Comparison of ENCODE assay signal across 10 mouse cellular contexts in genomic region chr11:4578682-4579081, GRCm38 (mm10). TPM values are rescaled to one million over a fixed set of nuclear protein-coding genes. Genes with fewer than 3 reads are reported as not detected.
DNase-seq lines count a peak whose midpoint lies in the region; ATAC-seq and TF ChIP-seq lines count a peak whose summit lies in the region.
"Had no signal": no experiment of that assay in that cellular context is flagged by ENCODE, and none has a peak within 500 bp of the region (broad histone marks: within the 10 kb centered on the region; RNA-seq: fewer than 3 reads in every experiment).

No protein-coding gene starts in this region.

- no peak overlapping the region for H3K4me3 ChIP-seq in lung, embryonic 14.5 days (ENCODE audit: low read depth, low read length)
- H3K4me3 ChIP-seq: embryonic facial prominence, embryonic 12.5 days; limb, embryonic 13.5 days had no signal

- H3K4me2 ChIP-seq in lung, embryonic 14.5 days = no peak overlapping the region
- H3K4me2 ChIP-seq: embryonic facial prominence, embryonic 12.5 days; limb, embryonic 13.5 days had no signal

- H3K27me3 ChIP-seq in lung, embryonic 14.5 days (ENCODE audit: insufficient read depth, low read length) = no peaks in the 10 kb centered on the region
- H3K27me3 ChIP-seq: embryonic facial prominence, embryonic 12.5 days; limb, embryonic 13.5 days had no signal

- TF ChIP-seq CTCF in lung, embryonic 14.5 days (IDR thresholded peaks at IDR 0.05; ENCODE audit: low read depth) = no peak

- no peaks in the 10 kb centered on the region for H3K4me1 ChIP-seq in lung, embryonic 14.5 days (ENCODE audit: insufficient read depth)

- H3K9me3 ChIP-seq in lung, embryonic 14.5 days (ENCODE audit: low read depth, low read length) = no peaks in the 10 kb centered on the region
- H3K9me3 ChIP-seq: embryonic facial prominence, embryonic 12.5 days; limb, embryonic 13.5 days had no signal

- 46% methylated on average over 2 of the region's 2 CpGs for WGBS in lung, embryonic 14.5 days

- ATAC-seq in lung, embryonic 14.5 days (ENCODE audit: insufficient read depth) = peak; percentile 49; the same call in 1 of the 2 replicates

- no peak overlapping the region for H3K9ac ChIP-seq in lung, embryonic 14.5 days
- H3K9ac ChIP-seq: embryonic facial prominence, embryonic 12.5 days; limb, embryonic 13.5 days had no signal

- no peak overlapping the region for H3K27ac ChIP-seq in lung, embryonic 14.5 days (ENCODE audit: low read depth)
- H3K27ac ChIP-seq: embryonic facial prominence, embryonic 12.5 days; limb, embryonic 13.5 days had no signal

- DNase-seq in frontal cortex, adult 2 months (ENCODE audit: extremely low spot score in 1 of 2, low spot score in 1 of 2) = peak; percentile 28 to 82
- DNase-seq in frontal cortex, postnatal 10 days (ENCODE audit: low spot score in 2 of 2) = no peak
- peak; percentile 83 for DNase-seq in urinary bladder, postnatal 14 days (ENCODE audit: low spot score)
- no peak for DNase-seq in urinary bladder, postnatal 10 days (ENCODE audit: low spot score)
- DNase-seq in heart, adult 9 months (ENCODE audit: low spot score in 2 of 2) = peak; percentile 41 to 65
- peak; percentile 87 for DNase-seq in lung, embryonic 14.5 days
- no peak for DNase-seq in embryo, embryonic 9.5 days (ENCODE audit: extremely low spot score)
- DNase-seq in spleen, adult 18-20 months = no peak

- H3K36me3 ChIP-seq in lung, embryonic 14.5 days (ENCODE audit: insufficient read depth) = no peaks in the 10 kb centered on the region
- H3K36me3 ChIP-seq: embryonic facial prominence, embryonic 12.5 days; limb, embryonic 13.5 days had no signal

RNA-seq across cellular contexts. Expression of gene Mtmr3, which starts 16.0 kb away (rescaled TPM):
- 38.8 and 45.1 TPM in 2 replicates for polyA plus RNA-seq in frontal cortex, adult 2 months (2012; rRNA removed)
- 29.5 and 32.1 TPM in 2 replicates for polyA plus RNA-seq in lung, embryonic 14.5 days (2014; fragmentation: Nextera tagmentation; extraction: Ambion mirVana)

RNA-seq across cellular contexts. Expression of gene Gm11032, which starts 41.2 kb away (rescaled TPM):
- polyA plus RNA-seq in frontal cortex, adult 2 months (2012; rRNA removed) = not detected in 2 replicates
- polyA plus RNA-seq in lung, embryonic 14.5 days (2014; fragmentation: Nextera tagmentation; extraction: Ambion mirVana) = not detected in 2 replicates
- polyA plus RNA-seq: embryonic facial prominence, embryonic 12.5 days; limb, embryonic 13.5 days had no signal

RNA-seq across cellular contexts. Expression of gene Ascc2, which starts 58.9 kb away (rescaled TPM):
- polyA plus RNA-seq in frontal cortex, adult 2 months (2012; rRNA removed) = 21.4 and 22.5 TPM in 2 replicates
- polyA plus RNA-seq in lung, embryonic 14.5 days (2014; fragmentation: Nextera tagmentation; extraction: Ambion mirVana) = 36.6 and 37.3 TPM in 2 replicates

Comparison
In these comparisons a context has a peak if more than half of its experiments do, and no peak if none do; other contexts are left out.
1. DNase-seq: peak in frontal cortex, adult 2 months (2 of 2), urinary bladder, postnatal 14 days (single experiment), heart, adult 9 months (2 of 2) and lung, embryonic 14.5 days (single experiment); none in frontal cortex, postnatal 10 days (0 of 2), urinary bladder, postnatal 10 days (single experiment), embryo, embryonic 9.5 days (single experiment) and spleen, adult 18-20 months (0 of 2).
2. RNA of gene Gm11032, which starts 41.2 kb away (polyA plus RNA-seq): not detected in lung, embryonic 14.5 days; not detected in frontal cortex, adult 2 months; every median in the first group is over 10 times any median in the second.